Mouse (Mus musculus): ENCODE results near the gene Rps6ka5. TPM values are rescaled to one million over a fixed set of nuclear protein-coding genes. Genes with fewer than 3 reads are reported as not detected.
A peak's percentile ranks its signal among the peaks of the same experiment; 100 is the strongest.

The Rps6ka5 gene
- total and polyA plus RNA-seq, 3 experiments = 0.92 to 3.3 TPM; not detected in 1

GRCm38 (mm10) chr12:100735156-100735555 lies 8.4 kb upstream of the Rps6ka5 start:
- no peaks in the 10 kb centered on the region for H3K9me3 ChIP-seq (replicated peaks; ENCODE audit: insufficient read depth, low read length)
- H3K4me3 ChIP-seq (ENCODE audit: control insufficient read depth in 1 of 2, insufficient read depth in 1 of 2, low read depth in 2 of 2, low read length in 2 of 2) = no peak overlapping the region
- H3K27me3 ChIP-seq (ENCODE audit: control insufficient read depth in 1 of 2, insufficient read depth in 2 of 2, low read length in 2 of 2) = no peaks in the 10 kb centered on the region; a peak in 1 of 4 replicates
- H3K4me1 ChIP-seq (ENCODE audit: control insufficient read depth in 1 of 2, insufficient read depth in 2 of 2, low read length in 2 of 2) = no peaks in the 10 kb centered on the region; a peak in 1 of 4 replicates
- DNase-seq (ENCODE audit: low read depth, low spot score) = no peak
- H3K9ac ChIP-seq (ENCODE audit: control insufficient read depth, low read depth, low read length, poor library complexity, severe bottlenecking) = no peak overlapping the region
- no peaks in the 10 kb centered on the region for H3K79me2 ChIP-seq (ENCODE audit: control insufficient read depth, insufficient read depth, low read length, poor library complexity)
- no peak overlapping the region for H3K27ac ChIP-seq (ENCODE audit: control insufficient read depth, low read depth, low read length)
- TF ChIP-seq UBTF (IDR thresholded peaks at IDR 0.05; ENCODE audit: borderline replicate concordance, insufficient read depth, low read depth, low read length) = no peak
- TF ChIP-seq USF2 (IDR thresholded peaks at IDR 0.05; ENCODE audit: borderline replicate concordance in 1 of 2, insufficient read depth in 1 of 2, low read depth in 1 of 2, low read length in 2 of 2) = no peak
- TF ChIP-seq EP300 (IDR thresholded peaks at IDR 0.05; ENCODE audit: low read depth in 1 of 2, low read length in 2 of 2) = no peak
- no peak for TF ChIP-seq MAFK (IDR thresholded peaks at IDR 0.05; ENCODE audit: borderline replicate concordance, low read depth, low read length)
- TF ChIP-seq MAZ (IDR thresholded peaks at IDR 0.05; ENCODE audit: low read depth, low read length) = no peak
- TF ChIP-seq BHLHE40 (IDR thresholded peaks at IDR 0.05; ENCODE audit: borderline replicate concordance, low read depth, low read length) = no peak
- no peak for TF ChIP-seq E2F4 (IDR thresholded peaks at IDR 0.05; ENCODE audit: borderline replicate concordance, low read depth, low read length)
- TF ChIP-seq POLR2AphosphoS2 (IDR thresholded peaks at IDR 0.05; ENCODE audit: low read length) = no peak
- no peak for TF ChIP-seq ETS1 (IDR thresholded peaks at IDR 0.05; ENCODE audit: low read depth, low read length)
- TF ChIP-seq ZMIZ1 (IDR thresholded peaks at IDR 0.05; ENCODE audit: low read depth, low read length) = no peak
- no peak for TF ChIP-seq TAL1 (IDR thresholded peaks at IDR 0.05; ENCODE audit: low read length)
- TF ChIP-seq JUND (IDR thresholded peaks at IDR 0.05; ENCODE audit: low read depth, low read length) = no peak
- TF ChIP-seq POLR2AphosphoS5 (IDR thresholded peaks at IDR 0.05; ENCODE audit: borderline replicate concordance, low read depth, low read length) = no peak
- no peak for TF ChIP-seq CHD2 (IDR thresholded peaks at IDR 0.05; ENCODE audit: low read length)
- no peak for TF ChIP-seq MYB (IDR thresholded peaks at IDR 0.05; ENCODE audit: low read depth, low read length)
- no peaks in the 10 kb centered on the region for H3K36me3 ChIP-seq (ENCODE audit: control insufficient read depth in 1 of 2, insufficient read depth in 2 of 2, low read length in 2 of 2)

- Histone ChIP-seq H3K27ac (ENCODE audit: control insufficient read depth, low read depth, low read length) (peak overlapping the region; percentile 33), H3K27me3 (ENCODE audit: control insufficient read depth in 1 of 2, insufficient read depth in 2 of 2, low read length in 2 of 2) (no peaks in the 10 kb centered on the region), H3K9ac (ENCODE audit: control insufficient read depth, low read depth, low read length, poor library complexity, severe bottlenecking) (peak overlapping the region; percentile 64), H3K79me2 (ENCODE audit: control insufficient read depth, insufficient read depth, low read length, poor library complexity) (no peaks in the 10 kb centered on the region; the same call in 1 of the 2 replicates), H3K4me1 (ENCODE audit: control insufficient read depth in 1 of 2, insufficient read depth in 2 of 2, low read length in 2 of 2) (peaks cover 0 to 7% of the 10 kb centered on the region in 2 experiments; a peak in 2 of 4 replicates), H3K9me3 (replicated peaks; ENCODE audit: insufficient read depth, low read length) (no peaks in the 10 kb centered on the region), H3K4me3 (ENCODE audit: control insufficient read depth in 1 of 2, insufficient read depth in 1 of 2, low read depth in 2 of 2, low read length in 2 of 2) (peak overlapping the region; percentile 25 to 49), H3K36me3 (ENCODE audit: control insufficient read depth in 1 of 2, insufficient read depth in 2 of 2, low read length in 2 of 2) (peaks cover 0 to 8% of the 10 kb centered on the region in 2 experiments; a peak in 2 of 4 replicates)
- DNase-seq (ENCODE audit: low read depth, low spot score) = peak; percentile 66
- TF ChIP-seq NRF1 (IDR thresholded peaks at IDR 0.05; ENCODE audit: insufficient read depth, low read depth, low read length, poor library complexity, severe bottlenecking) (no peak), MAZ (IDR thresholded peaks at IDR 0.05; ENCODE audit: low read depth, low read length) (no peak), BHLHE40 (IDR thresholded peaks at IDR 0.05; ENCODE audit: borderline replicate concordance, low read depth, low read length) (peak; percentile 44; the same call in 1 of the 2 replicates), USF1 (IDR thresholded peaks at IDR 0.05; ENCODE audit: low read depth, low read length) (no peak), MAFK (IDR thresholded peaks at IDR 0.05; ENCODE audit: borderline replicate concordance, low read depth, low read length) (no peak), ZC3H11A (IDR thresholded peaks at IDR 0.05; ENCODE audit: low read depth, low read length) (no peak), ZNF384 (IDR thresholded peaks at IDR 0.05; ENCODE audit: low read depth, low read length) (peak; percentile 97), UBTF (IDR thresholded peaks at IDR 0.05; ENCODE audit: borderline replicate concordance, insufficient read depth, low read depth, low read length) (no peak), POLR2AphosphoS2 (IDR thresholded peaks at IDR 0.05; ENCODE audit: low read length) (no peak), E2F4 (IDR thresholded peaks at IDR 0.05; ENCODE audit: borderline replicate concordance, low read depth, low read length) (no peak), GATA1 (IDR thresholded peaks at IDR 0.05; ENCODE audit: low read depth, low read length) (0 out of 2 replicates have a peak, but pooled peaks have one; percentile 47), KAT2A (conservative IDR thresholded peaks at IDR 0.05; ENCODE audit: low read depth, low read length) (no peak), CTCF (IDR thresholded peaks at IDR 0.05 in 2 of 3, conservative IDR thresholded peaks at IDR 0.05 in 1 of 3; ENCODE audit: control insufficient read depth in 1 of 3, insufficient read depth in 1 of 3, low read depth in 2 of 3, low read length in 3 of 3, poor library complexity in 1 of 3, severe bottlenecking in 1 of 3) (no peak), MEF2A (IDR thresholded peaks at IDR 0.05; ENCODE audit: extremely low read depth, insufficient replicate concordance, low read depth, low read length, poor library complexity, severe bottlenecking) (no peak), TBP (IDR thresholded peaks at IDR 0.05; ENCODE audit: low read depth, low read length) (peak; percentile 29; the same call in 1 of the 2 replicates), MXI1 (IDR thresholded peaks at IDR 0.05; ENCODE audit: low read depth, low read length) (peak; percentile 19; the same call in 1 of the 2 replicates), POLR2A (IDR thresholded peaks at IDR 0.05; ENCODE audit: control insufficient read depth in 1 of 2, insufficient read depth in 1 of 2, low read depth in 1 of 2, low read length in 2 of 2, poor library complexity in 1 of 2) (0 out of 4 replicates have a peak, but pooled peaks of 1 of the 2 experiments have one; percentile 44), MYC (IDR thresholded peaks at IDR 0.05; ENCODE audit: low read depth, low read length) (no peak)
These were observed 2.1 kb upstream of the Rps6ka5 start for GRCm38 (mm10) chr12:100728646-100729485.

Data from MEL (cell line).